Mouse (Mus musculus): ENCODE measurements at regions not wholly inside any gene's neighbourhood (a gene's known extent, or its start where the extent isn't known, plus 50 kb on each side); places are given as distances from the start of the nearest gene placed in this dataset.

DNA sequence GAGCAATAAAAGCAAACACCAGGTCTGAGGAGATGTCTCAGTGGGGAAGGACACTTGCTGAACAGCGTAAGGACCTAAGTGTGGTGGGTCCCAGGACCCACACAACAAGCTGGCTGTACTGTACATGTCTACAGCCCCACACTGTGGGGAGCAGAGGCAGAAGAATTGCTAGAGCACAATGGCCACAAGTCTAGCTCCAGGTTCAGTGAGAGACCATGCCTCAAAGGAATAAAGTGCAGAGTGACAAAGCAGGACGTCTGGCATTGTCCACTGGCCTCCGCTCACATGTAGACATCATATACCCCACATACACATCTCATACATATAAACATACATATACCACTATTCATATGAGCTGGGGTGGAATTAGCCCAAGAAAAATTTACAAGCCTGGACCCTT is 77.4 kb downstream of the Mtx3 start:
- Histone ChIP-seq H3K4me3 (ENCODE audit: low read depth, low read length) (no peak overlapping the region), H3K4me1 (ENCODE audit: control insufficient read depth, insufficient read depth, low read length) (no peaks in the 10 kb centered on the region), H3K36me3 (ENCODE audit: control insufficient read depth, insufficient read depth, low read length, poor library complexity, severe bottlenecking) (no peaks in the 10 kb centered on the region), H3K27ac (ENCODE audit: insufficient read depth, low read length) (no peak overlapping the region), H3K9me3 (replicated peaks; ENCODE audit: control insufficient read depth, insufficient read depth, low read length, poor library complexity, severe bottlenecking) (no peaks in the 10 kb centered on the region), H3K9ac (ENCODE audit: low read depth, poor library complexity, severe bottlenecking) (no peak overlapping the region), H3K27me3 (ENCODE audit: control insufficient read depth, insufficient read depth, low read length, poor library complexity, severe bottlenecking) (no peaks in the 10 kb centered on the region)
- no peak for TF ChIP-seq EP300 (IDR thresholded peaks at IDR 0.05; ENCODE audit: insufficient read depth, low read depth, low read length)
- TF ChIP-seq CTCF (IDR thresholded peaks at IDR 0.05; ENCODE audit: low read depth, low read length): no peak
- no peak for TF ChIP-seq POLR2A (IDR thresholded peaks at IDR 0.05; ENCODE audit: insufficient read depth, low read length)

DNA sequence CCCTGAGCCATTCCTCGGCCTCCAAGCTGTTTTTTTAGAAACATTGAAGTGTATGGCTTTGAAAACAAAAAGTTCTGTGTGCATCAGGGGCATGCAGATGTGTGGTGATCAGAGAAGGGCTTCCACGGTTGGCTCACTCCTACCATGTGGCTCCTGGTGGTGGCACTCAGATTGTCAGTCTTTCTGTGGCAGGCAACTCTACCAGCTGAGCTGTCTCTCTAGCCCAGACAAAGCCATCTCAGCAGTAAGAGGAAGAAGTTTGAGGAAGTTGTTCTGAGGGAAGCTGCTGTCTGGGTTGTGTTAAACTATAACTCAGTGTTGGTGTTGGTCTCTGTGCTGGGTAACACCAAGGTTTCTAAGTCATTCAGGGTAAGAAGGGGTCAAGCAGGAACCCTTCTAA is 78.9 kb downstream of the Mtx3 start:
- H3K27me3 ChIP-seq (ENCODE audit: control insufficient read depth, insufficient read depth, low read length, poor library complexity, severe bottlenecking): no peaks in the 10 kb centered on the region
- H3K4me3 ChIP-seq (ENCODE audit: low read depth, low read length): no peak overlapping the region
- TF ChIP-seq EP300 (IDR thresholded peaks at IDR 0.05; ENCODE audit: insufficient read depth, low read depth, low read length) (no peak), CTCF (IDR thresholded peaks at IDR 0.05; ENCODE audit: low read depth, low read length) (no peak), POLR2A (IDR thresholded peaks at IDR 0.05; ENCODE audit: insufficient read depth, low read length) (no peak)
- H3K4me1 ChIP-seq (ENCODE audit: control insufficient read depth, insufficient read depth, low read length): no peaks in the 10 kb centered on the region
- no peaks in the 10 kb centered on the region for H3K9me3 ChIP-seq (replicated peaks; ENCODE audit: control insufficient read depth, insufficient read depth, low read length, poor library complexity, severe bottlenecking)
- no peaks in the 10 kb centered on the region for H3K36me3 ChIP-seq (ENCODE audit: control insufficient read depth, insufficient read depth, low read length, poor library complexity, severe bottlenecking)
- no peak overlapping the region for H3K27ac ChIP-seq (ENCODE audit: insufficient read depth, low read length)
- H3K9ac ChIP-seq (ENCODE audit: low read depth, poor library complexity, severe bottlenecking): no peak overlapping the region

DNA sequence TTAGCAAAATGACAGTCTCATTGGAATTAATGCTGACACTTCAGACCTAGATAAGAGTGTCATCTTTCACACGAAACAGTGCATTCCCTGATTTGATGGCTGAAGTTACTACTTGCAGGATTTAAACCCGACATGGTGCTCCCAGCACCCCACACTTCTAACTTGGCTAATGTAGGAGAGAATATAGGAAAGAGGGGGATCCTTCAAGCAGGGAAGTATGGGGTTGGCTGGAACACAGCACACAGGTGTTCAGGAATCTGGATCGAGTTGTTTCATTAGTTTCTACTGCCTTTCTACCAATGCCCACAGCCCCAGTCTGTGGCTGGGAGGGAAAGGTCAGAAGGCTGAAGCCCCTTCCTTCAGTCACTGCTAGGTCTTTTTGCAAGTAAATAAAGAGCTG is 79.5 kb downstream of the Mtx3 start:
- no peak for TF ChIP-seq POLR2A (IDR thresholded peaks at IDR 0.05; ENCODE audit: insufficient read depth, low read length)
- Histone ChIP-seq H3K27me3 (ENCODE audit: control insufficient read depth, insufficient read depth, low read length, poor library complexity, severe bottlenecking) (no peaks in the 10 kb centered on the region), H3K9me3 (replicated peaks; ENCODE audit: control insufficient read depth, insufficient read depth, low read length, poor library complexity, severe bottlenecking) (no peaks in the 10 kb centered on the region), H3K4me1 (ENCODE audit: control insufficient read depth, insufficient read depth, low read length) (no peaks in the 10 kb centered on the region), H3K27ac (ENCODE audit: insufficient read depth, low read length) (no peak overlapping the region), H3K36me3 (ENCODE audit: control insufficient read depth, insufficient read depth, low read length, poor library complexity, severe bottlenecking) (no peaks in the 10 kb centered on the region), H3K9ac (ENCODE audit: low read depth, poor library complexity, severe bottlenecking) (no peak overlapping the region), H3K4me3 (ENCODE audit: low read depth, low read length) (no peak overlapping the region)

DNA sequence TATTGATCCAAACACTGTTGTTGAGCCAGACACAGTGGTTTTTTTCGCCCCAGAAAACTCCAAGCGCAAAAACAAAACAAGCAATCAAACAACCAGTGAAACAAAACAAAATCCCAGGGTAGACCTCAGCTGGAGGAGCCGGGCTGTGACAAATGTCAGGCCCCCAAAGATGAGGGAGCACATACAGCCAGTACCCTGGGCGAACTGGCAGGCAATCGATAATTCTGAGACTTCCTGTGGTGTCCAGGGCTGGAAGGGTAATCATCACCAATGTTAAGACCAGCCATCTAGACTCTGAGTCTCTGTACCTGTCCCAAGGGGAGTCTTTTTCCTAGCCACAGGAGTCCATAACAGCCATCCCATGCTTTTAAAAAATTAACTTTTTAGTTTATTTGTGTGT is 80.6 kb downstream of the Mtx3 start:
- Histone ChIP-seq H3K27ac (ENCODE audit: insufficient read depth, low read length) (no peak overlapping the region), H3K27me3 (ENCODE audit: control insufficient read depth, insufficient read depth, low read length, poor library complexity, severe bottlenecking) (no peaks in the 10 kb centered on the region), H3K4me1 (ENCODE audit: control insufficient read depth, insufficient read depth, low read length) (no peaks in the 10 kb centered on the region), H3K36me3 (ENCODE audit: control insufficient read depth, insufficient read depth, low read length, poor library complexity, severe bottlenecking) (no peaks in the 10 kb centered on the region), H3K4me3 (ENCODE audit: low read depth, low read length) (no peak overlapping the region), H3K9ac (ENCODE audit: low read depth, poor library complexity, severe bottlenecking) (no peak overlapping the region), H3K9me3 (replicated peaks; ENCODE audit: control insufficient read depth, insufficient read depth, low read length, poor library complexity, severe bottlenecking) (no peaks in the 10 kb centered on the region)
- TF ChIP-seq CTCF (IDR thresholded peaks at IDR 0.05; ENCODE audit: low read depth, low read length) (no peak), POLR2A (IDR thresholded peaks at IDR 0.05; ENCODE audit: insufficient read depth, low read length) (no peak), EP300 (IDR thresholded peaks at IDR 0.05; ENCODE audit: insufficient read depth, low read depth, low read length) (no peak)

DNA sequence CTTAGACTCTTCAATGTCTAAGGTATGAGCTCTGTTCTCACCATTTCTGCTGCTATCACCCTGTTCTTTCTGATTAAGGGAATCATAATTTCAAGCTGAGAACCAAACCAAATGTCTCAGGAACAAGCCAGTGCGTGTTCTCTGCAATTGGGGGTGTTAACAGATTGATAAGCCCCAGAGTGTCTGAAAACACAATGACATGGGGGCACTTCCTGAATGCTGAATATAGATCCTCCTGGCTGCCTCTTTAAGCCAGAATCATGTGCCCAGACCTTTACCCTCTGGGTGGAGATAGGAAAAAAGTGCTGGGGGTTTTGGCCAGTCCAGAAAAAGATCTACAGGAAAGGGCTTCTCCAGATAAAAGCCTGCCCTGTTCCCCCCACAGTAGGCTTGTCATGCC is 84.0 kb downstream of the Mtx3 start:
- TF ChIP-seq POLR2A (IDR thresholded peaks at IDR 0.05; ENCODE audit: insufficient read depth, low read length) (no peak), EP300 (IDR thresholded peaks at IDR 0.05; ENCODE audit: insufficient read depth, low read depth, low read length) (no peak), CTCF (IDR thresholded peaks at IDR 0.05; ENCODE audit: low read depth, low read length) (no peak)
- H3K4me1 ChIP-seq (ENCODE audit: control insufficient read depth, insufficient read depth, low read length): no peaks in the 10 kb centered on the region
- no peak overlapping the region for H3K4me3 ChIP-seq (ENCODE audit: low read depth, low read length)
- H3K36me3 ChIP-seq (ENCODE audit: control insufficient read depth, insufficient read depth, low read length, poor library complexity, severe bottlenecking): no peaks in the 10 kb centered on the region
- no peak overlapping the region for H3K27ac ChIP-seq (ENCODE audit: insufficient read depth, low read length)
- peaks cover 2% of the 10 kb centered on the region; the same call in 1 of the 2 replicates for H3K27me3 ChIP-seq (ENCODE audit: control insufficient read depth, insufficient read depth, low read length, poor library complexity, severe bottlenecking)
- H3K9me3 ChIP-seq (replicated peaks; ENCODE audit: control insufficient read depth, insufficient read depth, low read length, poor library complexity, severe bottlenecking): no peaks in the 10 kb centered on the region
- no peak overlapping the region for H3K9ac ChIP-seq (ENCODE audit: low read depth, poor library complexity, severe bottlenecking)

DNA sequence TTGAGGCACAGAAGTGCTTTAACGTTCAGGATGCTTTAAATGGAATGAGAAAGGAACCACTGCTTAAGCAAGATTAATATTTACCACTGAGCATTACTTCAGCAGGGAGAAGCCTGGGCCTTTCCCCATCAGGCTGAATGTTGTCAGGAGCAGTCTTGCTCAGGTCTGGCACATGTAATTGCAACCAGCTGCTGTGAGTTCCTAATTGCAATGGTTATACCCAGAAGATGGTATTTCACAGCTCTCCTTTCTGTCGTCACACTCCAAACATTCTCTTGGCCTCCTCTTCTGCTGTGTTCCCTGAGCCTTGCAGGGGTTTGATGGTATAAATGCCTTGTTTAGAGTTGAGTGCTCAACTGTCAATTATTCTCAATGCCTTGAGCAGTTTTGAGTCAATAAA is 87.1 kb downstream of the Mtx3 start:
- Histone ChIP-seq H3K9me3 (replicated peaks; ENCODE audit: control insufficient read depth, insufficient read depth, low read length, poor library complexity, severe bottlenecking) (no peaks in the 10 kb centered on the region), H3K4me3 (ENCODE audit: low read depth, low read length) (no peak overlapping the region), H3K27ac (ENCODE audit: insufficient read depth, low read length) (no peak overlapping the region), H3K9ac (ENCODE audit: low read depth, poor library complexity, severe bottlenecking) (no peak overlapping the region), H3K27me3 (ENCODE audit: control insufficient read depth, insufficient read depth, low read length, poor library complexity, severe bottlenecking) (peaks cover 2% of the 10 kb centered on the region; the same call in 1 of the 2 replicates), H3K4me1 (ENCODE audit: control insufficient read depth, insufficient read depth, low read length) (no peaks in the 10 kb centered on the region), H3K36me3 (ENCODE audit: control insufficient read depth, insufficient read depth, low read length, poor library complexity, severe bottlenecking) (no peaks in the 10 kb centered on the region)
- TF ChIP-seq POLR2A (IDR thresholded peaks at IDR 0.05; ENCODE audit: insufficient read depth, low read length) (no peak), CTCF (IDR thresholded peaks at IDR 0.05; ENCODE audit: low read depth, low read length) (no peak), EP300 (IDR thresholded peaks at IDR 0.05; ENCODE audit: insufficient read depth, low read depth, low read length) (no peak)
